Mouse (Mus musculus) spleen, postnatal 14 days (tissue): ENCODE data around the gene Trim72.

Experiments used
- DNase-seq, 2 experiments: peaks; one replicate each; pipeline ENCODE4 v3.0.0; 2021 to 2022; ENCODE audit warnings: low spot score in 2 of 2

Gene Trim72

DNA sequence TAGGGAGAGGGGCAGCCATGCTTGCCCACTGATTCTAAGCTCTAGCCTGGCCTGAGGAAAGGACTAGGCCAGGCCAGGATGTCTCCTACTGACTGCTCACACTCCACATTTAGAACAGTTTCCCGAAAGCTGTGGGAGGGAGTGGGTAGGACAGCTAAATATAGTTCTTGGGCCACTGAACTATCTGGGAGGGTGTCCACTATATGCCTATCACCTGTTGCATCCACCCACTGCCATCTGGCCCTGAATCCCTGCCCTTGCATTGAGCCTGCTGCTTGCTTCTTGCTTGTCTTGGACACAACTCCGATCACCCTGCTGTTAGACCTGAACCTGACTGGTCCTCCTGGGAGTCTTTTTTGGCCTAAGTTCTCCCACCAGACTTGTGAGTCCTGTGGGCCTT lies at the start of gene Trim72:
Gene Trim72, plus strand, starts transcription at position 262 of the 400 bp plus-strand sequence.
- no peak for DNase-seq

DNA sequence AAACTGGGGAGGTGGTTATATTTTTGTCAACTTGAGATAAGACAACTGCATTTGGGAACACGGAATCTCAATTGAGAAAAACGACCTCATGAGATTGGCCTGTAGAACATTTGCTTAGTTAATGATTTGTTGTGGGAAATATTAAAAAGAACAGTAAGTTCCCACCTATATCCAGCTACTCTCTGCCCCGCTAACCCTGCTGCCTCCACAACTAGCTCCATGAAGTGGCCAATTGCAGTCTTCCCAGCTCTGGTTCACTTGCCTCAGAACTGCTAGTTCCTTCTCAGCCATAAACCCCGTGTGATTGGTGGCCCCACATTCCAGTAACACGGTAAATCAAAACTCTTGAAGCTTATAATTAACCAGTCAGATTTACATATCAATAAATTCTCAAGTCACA lies 44.4 kb upstream of the Trim72 start:
- DNase-seq: no peak

DNA sequence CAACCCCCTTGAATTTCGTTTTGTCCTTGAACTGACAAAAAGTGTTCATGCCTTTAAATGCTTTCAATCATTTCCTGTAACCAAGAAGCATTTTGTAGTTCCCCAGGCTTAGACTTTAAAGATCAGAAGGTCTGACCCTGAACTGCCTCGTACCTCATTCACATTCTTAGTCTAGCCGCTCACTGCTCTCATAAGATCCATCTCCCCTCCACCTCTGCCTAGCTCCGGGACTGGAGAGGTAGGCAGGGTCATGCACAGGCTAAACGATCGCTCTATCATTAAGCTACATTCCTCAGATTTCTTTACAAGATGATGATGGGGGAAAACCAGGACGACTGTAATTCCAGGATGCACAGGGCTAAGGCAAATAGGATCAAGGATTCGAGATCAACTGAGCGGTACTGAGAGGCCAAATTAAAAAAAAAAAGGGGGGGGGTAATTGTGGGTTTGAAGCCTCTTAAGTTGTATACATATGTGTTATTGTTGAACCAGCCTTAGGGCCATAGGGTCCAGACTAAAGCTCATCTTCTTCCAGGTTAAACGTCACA lies 37.3 kb upstream of the Trim72 start:
- no peak for DNase-seq

DNA sequence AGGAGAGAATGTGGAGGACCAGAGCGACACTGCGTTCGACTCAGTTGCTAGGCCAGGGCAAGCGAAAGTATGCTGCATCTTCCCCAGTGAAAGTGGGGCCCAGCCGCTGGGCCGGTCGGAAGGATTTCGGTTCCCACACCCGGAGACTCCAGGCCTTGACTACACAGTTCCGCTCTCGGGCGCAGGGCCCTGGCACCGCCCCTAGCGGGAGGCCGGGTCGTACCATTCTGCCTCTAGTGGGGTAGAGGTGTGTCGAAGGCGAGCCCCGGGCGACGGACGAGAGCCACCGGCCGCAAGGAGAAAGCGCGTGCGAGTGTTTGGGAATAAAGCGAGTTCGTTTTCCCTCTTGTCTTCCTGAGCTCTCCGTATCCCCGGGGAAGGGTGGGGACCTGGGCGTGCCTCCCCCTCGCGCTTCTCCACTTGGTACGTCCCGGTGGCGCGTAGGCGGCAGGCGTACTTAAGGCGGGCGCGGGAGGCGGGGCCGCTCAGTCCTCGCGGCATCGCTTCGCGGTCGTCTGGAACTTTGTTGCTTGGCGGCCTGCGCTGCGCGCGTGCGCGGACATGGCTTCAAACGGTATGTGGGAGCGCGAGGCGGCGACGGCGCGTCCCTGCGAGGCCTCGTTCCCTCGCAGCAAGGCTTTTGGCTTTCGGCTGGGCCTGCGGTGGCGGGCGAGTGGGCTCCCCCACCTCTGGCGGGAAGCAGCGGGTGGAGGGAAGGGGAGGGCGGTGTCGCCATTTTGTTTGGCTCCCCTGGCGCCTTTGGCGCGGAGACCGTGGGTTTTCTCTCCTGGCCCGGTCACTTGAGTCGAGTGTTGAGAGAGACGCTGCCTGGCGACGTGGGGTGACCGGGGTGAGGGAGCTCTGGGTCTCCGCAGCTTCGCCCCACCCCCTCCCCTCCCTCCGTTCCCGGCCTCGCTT lies 36.5 kb upstream of the Trim72 start, which contains the start of gene Fus:
Gene Fus, plus strand, starts transcription at position 454 of the 918 bp plus-strand sequence.
- peak; percentile 93 to 96 for DNase-seq

DNA sequence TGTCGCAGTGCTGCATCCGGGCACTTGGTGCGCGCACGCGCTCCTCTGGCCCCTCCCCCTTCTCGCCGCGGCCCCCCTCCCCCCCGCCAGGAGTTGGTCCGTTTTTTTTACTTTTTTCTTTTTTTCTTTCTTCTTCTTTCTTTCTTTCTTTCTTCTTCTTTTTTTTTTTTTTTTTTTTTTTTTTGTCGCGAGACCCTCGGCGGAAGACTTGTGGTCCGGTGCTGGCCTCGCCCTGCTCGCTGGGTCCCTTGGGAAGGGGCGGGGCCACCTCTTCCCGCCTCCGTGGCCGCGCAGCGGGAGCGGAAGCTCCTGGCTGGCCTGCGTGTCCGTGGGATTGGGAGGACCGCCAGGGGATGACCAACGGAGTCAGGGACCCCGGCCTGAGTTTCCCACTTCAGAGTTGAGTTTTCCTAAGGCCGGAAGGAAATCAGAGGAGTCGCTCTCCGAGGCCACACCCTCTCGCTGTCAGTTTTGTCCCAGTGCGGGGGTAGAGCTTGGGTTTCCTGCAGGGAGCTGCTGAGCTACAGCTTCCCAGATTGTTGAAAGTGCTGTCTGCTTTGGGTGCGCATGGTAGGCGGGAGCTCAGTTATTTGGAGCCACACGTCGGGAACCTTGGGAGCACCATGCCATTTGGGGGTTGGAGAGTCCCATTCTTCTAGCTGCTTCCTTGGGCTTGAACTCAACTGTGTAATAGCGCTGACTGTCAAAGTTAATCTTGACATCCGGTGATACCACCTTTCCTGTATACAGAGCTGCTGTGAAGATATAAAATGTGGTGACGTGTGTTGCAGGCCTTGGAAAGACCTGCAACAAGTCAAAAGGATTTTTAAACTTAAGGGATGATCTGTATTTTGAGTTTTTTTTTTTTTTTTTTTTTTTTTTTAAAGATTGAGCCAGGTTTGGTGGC lies 35.6 kb upstream of the Trim72 start:
- peak; percentile 45 to 52 for DNase-seq

DNA sequence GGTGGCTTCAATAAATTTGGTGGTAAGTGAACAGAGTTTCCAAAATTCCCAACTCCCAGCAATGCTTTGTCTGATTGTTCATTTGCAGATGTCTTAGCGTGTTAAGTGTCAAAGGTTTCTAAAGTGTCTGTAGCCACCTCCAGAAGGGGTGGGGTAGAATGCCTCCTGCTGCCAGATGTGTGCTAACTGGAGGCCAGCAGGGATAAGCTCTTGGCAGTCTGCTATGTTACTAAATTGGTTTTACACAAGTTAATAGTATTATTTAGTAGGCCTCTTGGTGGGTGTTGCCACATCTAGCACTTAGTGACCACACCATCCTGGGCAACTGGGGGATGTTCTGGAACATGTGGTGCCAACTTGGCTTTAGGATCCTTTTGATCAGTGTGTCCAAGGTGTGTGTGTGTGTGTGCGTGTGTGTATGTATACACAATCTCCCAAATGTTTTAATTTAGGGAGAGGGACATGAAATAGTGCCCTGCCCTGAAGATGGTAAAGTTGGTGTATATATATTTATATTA lies 29.3 kb upstream of the Trim72 start:
- no peak for DNase-seq

DNA sequence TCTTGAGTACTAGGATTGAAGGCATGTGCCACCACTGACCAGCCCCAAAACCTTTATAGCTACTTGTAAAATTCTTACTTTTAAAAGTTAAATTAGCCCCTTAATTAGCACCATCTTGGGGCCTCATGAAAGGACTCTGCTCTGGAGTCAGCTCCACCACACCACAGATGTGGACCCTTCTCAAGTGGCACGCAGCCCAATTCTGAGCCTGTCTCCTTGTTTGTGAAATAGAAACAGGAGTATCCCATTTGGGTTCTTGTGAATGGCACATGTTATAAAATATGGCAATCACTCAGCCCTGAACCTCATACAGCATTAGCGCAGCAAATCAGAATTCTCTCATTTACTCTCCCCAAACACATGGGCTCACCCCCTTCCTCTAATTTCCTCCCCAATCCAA lies 24.9 kb upstream of the Trim72 start:
- no peak for DNase-seq

DNA sequence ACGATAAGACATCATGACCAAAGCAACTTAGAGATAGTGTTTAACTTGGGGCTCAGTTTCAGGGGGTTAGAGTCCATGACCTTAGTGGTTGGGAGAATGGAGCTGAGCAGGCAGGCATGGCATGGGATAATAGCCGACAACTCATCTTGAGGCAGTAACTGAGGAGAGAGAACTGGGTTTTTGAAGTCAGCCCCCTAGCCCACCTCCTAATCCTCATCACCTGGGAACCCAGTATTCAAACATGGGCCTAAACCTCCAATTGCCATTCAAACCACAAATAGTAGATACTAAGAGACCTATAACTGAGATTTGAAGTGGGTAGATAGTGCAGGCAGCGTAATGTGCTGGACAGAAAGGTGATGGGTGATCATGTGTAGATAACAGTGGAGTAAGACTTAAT lies 23.1 kb upstream of the Trim72 start:
- no peak for DNase-seq

DNA sequence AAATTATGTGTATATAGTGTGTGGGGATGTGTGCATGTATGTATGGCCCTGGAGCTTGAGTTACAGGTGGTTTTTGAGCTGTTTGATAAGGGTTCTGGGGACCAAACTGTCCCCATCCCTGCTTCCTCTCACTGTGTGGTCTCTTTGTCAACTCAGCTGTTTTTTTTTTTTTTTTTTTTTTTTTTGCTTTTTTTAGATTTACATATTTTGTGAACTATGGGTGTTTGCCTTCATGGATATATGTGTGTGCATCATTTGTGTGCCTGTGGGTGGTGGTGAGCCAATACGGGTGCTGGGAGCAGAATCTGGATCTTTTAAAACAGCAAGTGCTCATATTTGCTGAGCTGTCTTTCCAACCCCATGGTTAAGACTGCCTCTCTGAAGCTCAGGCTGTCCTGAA lies 14.8 kb upstream of the Trim72 start:
- DNase-seq: no peak

DNA sequence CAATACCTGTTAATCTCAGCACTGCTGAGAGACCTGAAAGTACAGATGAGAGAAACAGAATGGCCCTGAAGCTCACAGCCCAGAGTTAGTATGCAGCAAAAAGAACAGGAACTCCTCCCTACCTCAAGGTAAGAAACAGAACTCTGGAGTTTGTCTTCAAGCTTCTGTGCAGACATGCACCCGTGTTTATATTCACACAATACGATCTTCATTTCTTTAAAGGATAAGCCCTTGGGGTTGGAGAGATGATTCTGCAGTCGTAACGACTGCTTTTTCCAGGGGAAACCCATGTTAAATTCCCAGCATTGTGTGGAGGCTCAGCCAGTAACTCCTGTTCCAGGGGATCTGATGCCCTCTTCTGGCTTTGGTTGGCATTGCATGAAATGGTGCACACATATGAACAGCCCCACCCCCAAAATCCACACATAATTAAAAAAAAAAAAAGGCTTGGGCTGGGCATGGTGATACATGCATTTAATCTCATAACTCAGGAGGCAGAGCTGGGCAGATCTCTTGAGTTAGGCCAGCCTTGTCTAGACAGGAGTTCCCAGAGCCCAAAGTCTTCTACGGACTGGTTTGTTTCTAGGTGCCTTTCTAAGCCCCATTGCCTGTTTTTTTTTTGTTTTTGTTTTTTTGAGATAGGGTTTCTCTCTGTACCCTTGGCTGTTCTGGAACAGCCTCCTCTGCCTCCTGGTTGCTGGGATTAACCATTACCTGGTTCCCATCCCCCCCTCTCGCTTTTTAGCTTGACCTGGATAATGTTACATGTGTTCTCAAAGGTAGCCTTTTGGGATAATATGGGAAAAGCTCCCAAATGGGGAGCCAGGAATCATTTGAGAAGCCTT lies 11.9 kb upstream of the Trim72 start:
- DNase-seq: peak; percentile 52 to 74

DNA sequence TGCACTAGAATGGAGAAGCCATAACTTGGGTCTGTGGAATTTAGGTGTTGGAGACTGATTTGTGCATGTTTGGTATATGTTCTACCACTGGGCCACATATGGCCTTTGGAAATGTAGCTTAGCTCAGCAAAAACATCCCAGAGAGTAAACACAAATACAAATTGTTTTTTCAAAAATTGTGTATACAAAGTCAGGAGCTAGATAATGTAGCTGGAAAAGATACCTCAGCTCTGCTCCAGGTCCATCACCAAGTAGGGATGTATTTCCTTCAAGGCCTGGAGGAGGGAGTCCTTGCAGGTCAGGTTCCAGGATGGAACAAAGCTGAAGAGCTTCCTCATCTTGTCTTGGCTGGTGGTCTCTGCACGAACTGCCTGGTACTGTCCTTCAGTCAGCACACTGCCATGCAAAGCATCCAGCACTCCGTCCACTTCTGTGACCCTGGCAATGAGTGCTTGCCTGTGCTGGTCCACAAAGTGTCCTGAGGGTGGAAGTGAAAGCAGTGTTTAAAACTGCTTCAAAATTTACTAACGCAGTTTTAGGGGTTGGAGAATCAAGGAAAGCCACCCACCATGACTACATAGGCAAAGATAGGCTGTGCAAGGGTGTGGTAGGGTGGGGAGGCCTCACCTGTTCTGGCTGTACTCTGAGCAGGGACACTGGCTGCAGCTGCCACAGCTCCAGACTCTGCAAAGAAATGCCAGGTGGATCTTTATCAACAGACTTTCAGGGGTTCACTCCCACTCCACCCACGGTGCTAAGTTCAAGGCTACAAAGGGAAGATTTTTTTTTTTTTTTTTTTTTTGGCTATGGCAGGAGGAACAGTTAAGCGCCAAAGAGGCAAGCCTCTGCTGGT lies 11.0 kb upstream of the Trim72 start:
- no peak for DNase-seq

DNA sequence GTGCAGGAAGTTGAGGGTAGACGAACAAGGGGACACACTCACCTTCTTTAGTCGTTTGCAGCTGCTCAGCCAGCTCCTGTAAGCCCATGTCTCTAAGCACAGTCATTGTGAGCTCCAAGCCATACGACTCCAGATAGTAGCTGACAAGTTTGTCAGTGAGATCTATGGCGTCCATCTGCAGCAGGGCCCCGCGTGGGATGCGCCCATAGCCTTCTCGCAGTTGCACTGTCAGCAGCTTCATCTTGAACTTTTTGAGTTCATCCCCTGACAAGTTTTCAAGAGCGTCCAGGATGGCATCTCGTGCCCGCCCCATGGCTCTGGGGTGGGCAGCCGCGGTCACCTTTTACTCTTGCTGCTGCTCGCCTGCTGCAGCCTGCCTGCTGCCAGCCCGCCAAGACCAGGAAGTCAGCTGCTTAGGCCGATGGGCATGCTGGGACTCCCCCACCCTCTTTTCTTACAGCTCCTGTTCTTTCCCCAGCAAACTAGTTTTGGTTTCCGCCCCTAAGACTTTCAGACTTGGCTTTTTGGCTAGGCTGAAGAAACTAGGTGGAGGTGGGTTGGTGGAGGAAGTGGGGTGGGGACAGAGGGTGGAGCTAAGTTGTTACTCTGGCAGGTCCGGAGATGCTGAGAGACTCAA lies 10.3 kb upstream of the Trim72 start, which contains the start of gene Pycard:
Gene Pycard, minus strand, starts transcription at position 527 of the 637 bp plus-strand sequence.
- DNase-seq: peak; percentile 33 to 44

DNA sequence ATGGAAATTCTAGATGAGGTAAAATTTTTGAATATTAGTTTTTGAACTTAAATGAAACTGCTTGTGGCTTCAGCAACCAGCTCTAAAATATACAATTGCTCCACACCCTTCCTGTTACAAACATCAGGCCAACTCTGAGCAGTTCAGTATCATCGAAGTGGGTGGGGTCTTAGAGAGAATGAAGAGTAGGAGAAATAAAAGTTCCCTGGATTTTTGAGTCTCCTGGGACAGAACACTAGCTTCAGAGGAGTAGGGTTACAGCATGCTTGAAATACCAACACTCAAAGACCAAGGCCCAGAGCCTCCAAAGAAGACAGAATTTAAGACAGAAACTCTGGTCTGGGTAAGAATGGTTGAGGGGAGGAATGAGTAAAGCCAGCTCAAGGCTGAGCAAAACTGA lies 4.3 kb upstream of the Trim72 start:
- no peak for DNase-seq

DNA sequence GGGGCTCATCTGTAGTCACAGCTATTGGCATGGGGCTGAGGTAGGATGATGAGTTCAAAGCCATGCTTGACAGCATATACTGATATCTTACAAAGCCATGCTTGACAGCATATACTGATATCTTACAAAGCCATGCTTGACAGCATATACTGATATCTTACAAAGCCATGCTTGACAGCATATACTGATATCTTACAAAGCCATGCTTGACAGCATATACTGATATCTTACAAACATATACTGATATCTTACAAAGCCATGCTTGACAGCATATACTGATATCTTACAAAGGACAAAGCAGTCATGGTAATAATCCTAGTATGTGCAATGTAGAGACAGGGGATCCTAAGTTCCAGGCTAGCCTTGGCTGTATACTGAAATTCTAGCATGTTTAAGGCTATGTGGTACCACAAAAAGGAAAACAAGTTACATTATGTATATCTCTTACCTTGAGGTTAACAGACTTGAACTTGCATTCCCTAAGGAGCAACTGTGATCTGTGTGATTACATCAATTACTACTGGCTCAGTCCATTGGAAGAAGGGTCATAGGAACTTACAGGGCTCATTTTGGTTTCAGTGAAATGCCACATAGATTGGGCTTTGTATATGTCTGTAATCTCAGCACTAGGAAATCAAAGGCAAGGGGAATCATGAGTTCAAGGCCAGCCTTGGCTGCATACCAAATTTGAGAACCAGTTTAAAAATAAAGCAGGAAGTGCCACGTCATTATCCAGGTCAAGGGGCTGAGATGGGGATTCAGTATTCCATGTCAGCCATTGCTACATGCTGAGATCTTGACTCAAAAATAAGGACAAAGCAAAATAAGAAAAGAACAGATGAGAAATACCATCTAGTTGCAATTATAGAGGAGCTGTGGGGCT lies 3.4 kb upstream of the Trim72 start:
- DNase-seq: no peak

DNA sequence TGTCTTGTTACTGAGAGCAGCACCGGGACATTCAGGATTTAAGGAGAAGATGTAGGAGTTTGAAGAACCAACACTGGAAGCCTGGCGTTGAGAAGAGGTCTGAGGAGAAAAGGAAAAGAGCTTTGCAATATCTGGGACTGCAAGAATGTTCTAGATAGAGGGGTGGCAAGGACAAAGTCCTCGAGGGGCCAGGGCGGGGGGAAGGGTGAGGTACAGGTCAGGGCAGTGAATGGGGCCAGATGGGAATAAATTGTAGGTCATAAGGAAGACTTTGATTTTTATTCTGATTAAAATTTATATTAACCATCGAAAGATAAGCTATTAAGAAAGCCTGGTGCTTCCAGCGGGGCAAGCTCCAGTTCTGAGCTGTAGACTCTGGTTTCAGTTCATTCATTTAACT lies 651 bp upstream of the Trim72 start:
- DNase-seq: no peak

DNA sequence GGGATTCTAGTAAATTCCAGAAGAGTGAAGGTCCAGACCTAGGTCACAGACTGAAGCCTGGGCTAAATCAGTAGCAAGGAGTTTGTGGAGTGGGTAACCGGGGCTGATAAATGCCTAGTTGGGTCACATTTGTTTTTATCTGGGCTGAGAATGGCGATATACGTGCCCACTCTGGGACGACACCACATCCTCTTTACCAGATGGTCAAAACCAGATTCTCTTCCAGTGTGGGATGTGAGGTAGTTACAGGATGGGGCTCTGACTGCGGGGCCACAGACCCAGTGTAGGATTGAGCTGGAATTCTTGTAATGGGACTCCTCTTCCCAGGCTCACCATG lies 369 bp downstream of the Trim72 start:
- DNase-seq: no peak

DNA sequence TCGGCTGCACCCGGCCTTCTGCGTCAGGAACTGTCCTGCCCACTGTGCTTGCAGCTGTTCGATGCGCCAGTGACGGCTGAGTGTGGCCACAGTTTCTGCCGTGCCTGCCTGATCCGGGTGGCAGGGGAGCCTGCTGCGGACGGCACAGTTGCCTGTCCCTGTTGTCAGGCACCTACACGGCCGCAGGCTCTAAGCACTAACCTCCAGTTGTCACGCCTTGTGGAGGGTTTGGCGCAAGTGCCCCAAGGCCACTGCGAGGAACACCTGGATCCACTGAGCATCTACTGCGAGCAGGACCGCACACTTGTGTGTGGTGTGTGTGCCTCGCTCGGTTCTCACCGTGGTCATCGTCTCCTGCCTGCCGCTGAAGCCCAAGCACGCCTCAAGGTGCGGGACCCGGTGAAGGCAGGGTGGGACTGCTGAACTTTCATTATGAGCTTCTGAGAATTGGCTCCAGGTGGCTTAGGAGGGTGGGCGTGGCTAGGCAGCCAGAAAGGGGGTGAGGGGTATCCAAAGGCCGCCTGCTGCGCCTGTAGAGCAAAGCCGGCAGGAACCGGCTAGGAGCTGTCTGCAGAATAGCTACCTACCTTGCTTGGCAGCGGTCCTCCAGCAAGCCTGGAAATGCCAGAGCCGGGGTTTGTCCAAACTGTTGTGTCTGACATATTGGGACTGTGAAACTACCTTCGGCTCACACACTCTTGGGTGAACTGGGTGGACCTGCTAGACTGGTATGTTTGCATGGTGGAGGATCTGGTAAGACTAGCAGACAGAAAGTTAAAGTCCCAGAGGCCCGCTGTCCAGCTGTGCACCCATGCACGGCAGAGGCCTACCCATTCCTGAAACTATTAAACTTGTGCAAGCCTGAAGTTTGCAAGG lies 976 bp downstream of the Trim72 start:
- no peak for DNase-seq

DNA sequence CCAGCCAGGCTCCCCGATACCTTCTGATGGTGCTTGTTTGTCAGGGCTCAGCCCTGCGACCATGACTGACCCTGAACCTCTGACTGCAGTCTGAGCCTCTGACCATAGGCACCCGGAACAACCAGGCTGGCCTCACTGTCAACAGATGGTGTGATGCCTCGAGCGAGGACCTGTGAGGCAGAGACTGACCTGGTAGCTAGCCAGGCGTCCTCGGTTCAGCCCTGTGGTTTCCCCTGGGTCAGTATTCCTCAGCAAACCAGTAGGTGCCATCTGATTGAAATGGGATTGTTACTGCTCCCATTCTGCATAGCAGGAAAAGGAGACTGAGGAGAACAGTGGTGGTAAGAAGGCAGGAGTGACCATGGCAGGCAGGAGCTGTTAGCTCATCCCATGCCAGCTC lies 2.4 kb downstream of the Trim72 start:
- no peak for DNase-seq
